Mouse (Mus musculus): ENCODE data around the gene Adamts8.

Gene Adamts8

GRCm38 (mm10) chr9:30942512-30943313 lies at the start of gene Adamts8:
Gene Adamts8, plus strand, starts transcription at chr9:30942562.
- DNase-seq (ENCODE audit: low read depth, low spot score), result no peak

GRCm38 (mm10) chr9:30895618-30896017 lies 46.7 kb upstream of the Adamts8 start:
- DNase-seq (ENCODE audit: low read depth, low spot score), result no peak

GRCm38 (mm10) chr9:30896752-30897151 lies 45.6 kb upstream of the Adamts8 start:
- no peak for DNase-seq (ENCODE audit: low read depth, low spot score)

GRCm38 (mm10) chr9:30897169-30897568 lies 45.2 kb upstream of the Adamts8 start:
- no peak for DNase-seq (ENCODE audit: low read depth, low spot score)

GRCm38 (mm10) chr9:30902152-30902551 lies 40.2 kb upstream of the Adamts8 start:
- no peak for DNase-seq (ENCODE audit: low read depth, low spot score)

GRCm38 (mm10) chr9:30902641-30903040 lies 39.7 kb upstream of the Adamts8 start:
- no peak for DNase-seq (ENCODE audit: low read depth, low spot score)

GRCm38 (mm10) chr9:30903266-30903665 lies 39.1 kb upstream of the Adamts8 start:
- no peak for DNase-seq (ENCODE audit: low read depth, low spot score)

- no peak for DNase-seq (ENCODE audit: low read depth, low spot score)
Observed at GRCm38 (mm10) chr9:30905861-30906260, 36.5 kb upstream of the Adamts8 start.

GRCm38 (mm10) chr9:30906426-30906825 lies 35.9 kb upstream of the Adamts8 start:
- no peak for DNase-seq (ENCODE audit: low read depth, low spot score)

GRCm38 (mm10) chr9:30907677-30908295 lies 34.6 kb upstream of the Adamts8 start:
- no peak for DNase-seq (ENCODE audit: low read depth, low spot score)

- no peak for DNase-seq (ENCODE audit: low read depth, low spot score)
Observed at GRCm38 (mm10) chr9:30908296-30908690, 34.1 kb upstream of the Adamts8 start.

- DNase-seq (ENCODE audit: low read depth, low spot score), result no peak
Observed at GRCm38 (mm10) chr9:30908973-30909372, 33.4 kb upstream of the Adamts8 start.

- DNase-seq (ENCODE audit: low read depth, low spot score), result no peak
Observed at GRCm38 (mm10) chr9:30910491-30910890, 31.9 kb upstream of the Adamts8 start.

- no peak for DNase-seq (ENCODE audit: low read depth, low spot score)
Observed at GRCm38 (mm10) chr9:30912161-30912560, 30.2 kb upstream of the Adamts8 start.

GRCm38 (mm10) chr9:30913429-30913828 lies 28.9 kb upstream of the Adamts8 start:
- DNase-seq (ENCODE audit: low read depth, low spot score), result no peak

- DNase-seq (ENCODE audit: low read depth, low spot score), result no peak
Observed at GRCm38 (mm10) chr9:30914241-30914640, 28.1 kb upstream of the Adamts8 start.

GRCm38 (mm10) chr9:30916266-30916968 lies 25.9 kb upstream of the Adamts8 start:
- no peak for DNase-seq (ENCODE audit: low read depth, low spot score)

GRCm38 (mm10) chr9:30918466-30919356 lies 23.7 kb upstream of the Adamts8 start:
- no peak for DNase-seq (ENCODE audit: low read depth, low spot score)

- no peak for DNase-seq (ENCODE audit: low read depth, low spot score)
Observed at GRCm38 (mm10) chr9:30919686-30920085, 22.7 kb upstream of the Adamts8 start.

GRCm38 (mm10) chr9:30920736-30921135 lies 21.6 kb upstream of the Adamts8 start:
- no peak for DNase-seq (ENCODE audit: low read depth, low spot score)

GRCm38 (mm10) chr9:30921261-30922103 lies 20.9 kb upstream of the Adamts8 start:
- no peak for DNase-seq (ENCODE audit: low read depth, low spot score)
